Mouse (Mus musculus) embryonic facial prominence, embryonic 10.5 days (tissue): ENCODE data around the gene Bahcc1. TPM values are rescaled to one million over a fixed set of nuclear protein-coding genes. Genes with fewer than 3 reads are reported as not detected.

Experiments
- DNase-seq: peaks from one replicate; pipeline ENCODE4 v3.0.0-alpha.2; 2017; ENCODE audit warnings: low spot score
- H3K27ac ChIP-seq: fragments of 300-500 bp; sonication (generic); replicated peaks from 2 replicates; pipeline ENCODE4 v1.5.1; 2016; ENCODE audit warnings: mild to moderate bottlenecking
- H3K27me3 ChIP-seq: fragments of 300-500 bp; sonication (generic); replicated peaks from 2 replicates; pipeline ENCODE4 v1.6.1; 2016; ENCODE audit warnings: low read depth, mild to moderate bottlenecking; ENCODE audit not compliant: poor library complexity, severe bottlenecking
- H3K36me3 ChIP-seq: fragments of 300-500 bp; sonication (generic); replicated peaks from 2 replicates; pipeline ENCODE4 v1.6.1; 2016; ENCODE audit warnings: mild to moderate bottlenecking, moderate library complexity
- H3K4me1 ChIP-seq: fragments of 300-500 bp; sonication (generic); 2 replicates; pipeline ENCODE4 v1.6.1; 2016
- H3K4me3 ChIP-seq: fragments of 300-500 bp; sonication (generic); 2 replicates; pipeline ENCODE4 v1.5.1; 2016; ENCODE audit warnings: mild to moderate bottlenecking, moderate library complexity
- H3K9me3 ChIP-seq: fragments of 300-500 bp; sonication (generic); 2 replicates; pipeline ENCODE4 v1.6.1; 2016; ENCODE audit warnings: mild to moderate bottlenecking
- WGBS: fragments of 180-500 bp; shearing (Covaris S2); methylation state at CpG from one replicate; pipeline ENCODE4 v1.1.7; 2016; 5-methylcytosine and 5-hydroxymethylcytosine counted together
- polyA plus RNA-seq: library from polyadenylated mRNA; unstranded; fragments of >200 nt; fragmentation: Nextera tagmentation; extraction: Ambion mirVana; gene quantifications from 2 replicates; pipeline ENCODE4 v1.2.1, GENCODE M21; 2016

The Bahcc1 gene
- polyA plus RNA-seq, 1 experiment from 2014 or later, result 18.4 TPM

- Histone ChIP-seq H3K36me3 (peaks cover 12% of the 10 kb centered on the region), H3K4me3 (peak overlapping the region; percentile 85), H3K27me3 (no peaks in the 10 kb centered on the region), H3K9me3 (no peaks in the 10 kb centered on the region), H3K27ac (peak overlapping the region; percentile 100), H3K4me1 (peaks cover 58% of the 10 kb centered on the region)
- peak; percentile 87 for DNase-seq
- WGBS, result under 1% methylated on average over 40 of the region's 40 CpGs
Observed at GRCm38 (mm10) chr11:120235385-120236113, 2.8 kb downstream of the Bahcc1 start.

DNA sequence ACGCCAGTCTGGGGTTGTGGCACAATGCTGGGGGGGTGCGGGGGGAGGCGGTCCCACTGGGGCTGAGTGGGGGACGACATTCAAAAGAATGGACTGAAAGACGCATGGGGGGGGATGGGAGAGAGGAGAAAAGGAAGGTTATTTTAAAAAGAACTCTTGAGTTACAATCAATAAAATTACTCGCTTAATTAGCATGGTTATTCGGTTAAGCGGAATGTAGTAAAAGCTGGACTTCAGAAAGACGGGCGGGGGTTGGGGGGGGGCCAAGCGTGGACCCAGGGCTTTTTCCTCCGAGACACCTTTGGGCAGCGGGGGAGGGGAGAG, 3.3 kb downstream of the Bahcc1 start:
- Histone ChIP-seq H3K27me3 (no peaks in the 10 kb centered on the region), H3K9me3 (no peaks in the 10 kb centered on the region), H3K36me3 (peaks cover 12% of the 10 kb centered on the region), H3K4me1 (peaks cover 59% of the 10 kb centered on the region), H3K27ac (peak overlapping the region; percentile 100), H3K4me3 (peak overlapping the region; percentile 85)
- under 1% methylated on average over 13 of the region's 13 CpGs for WGBS
- no peak for DNase-seq

GRCm38 (mm10) chr11:120236438-120237165, 3.9 kb downstream of the Bahcc1 start:
- peak overlapping the region; percentile 100 for H3K27ac ChIP-seq
- peaks cover 12% of the 10 kb centered on the region for H3K36me3 ChIP-seq
- H3K27me3 ChIP-seq, result no peaks in the 10 kb centered on the region
- H3K4me3 ChIP-seq, result peak overlapping the region; percentile 85
- peak; percentile 82 for DNase-seq
- H3K9me3 ChIP-seq, result no peaks in the 10 kb centered on the region
- peaks cover 62% of the 10 kb centered on the region for H3K4me1 ChIP-seq
- WGBS, result under 1% methylated on average over 96 of the region's 96 CpGs

DNA sequence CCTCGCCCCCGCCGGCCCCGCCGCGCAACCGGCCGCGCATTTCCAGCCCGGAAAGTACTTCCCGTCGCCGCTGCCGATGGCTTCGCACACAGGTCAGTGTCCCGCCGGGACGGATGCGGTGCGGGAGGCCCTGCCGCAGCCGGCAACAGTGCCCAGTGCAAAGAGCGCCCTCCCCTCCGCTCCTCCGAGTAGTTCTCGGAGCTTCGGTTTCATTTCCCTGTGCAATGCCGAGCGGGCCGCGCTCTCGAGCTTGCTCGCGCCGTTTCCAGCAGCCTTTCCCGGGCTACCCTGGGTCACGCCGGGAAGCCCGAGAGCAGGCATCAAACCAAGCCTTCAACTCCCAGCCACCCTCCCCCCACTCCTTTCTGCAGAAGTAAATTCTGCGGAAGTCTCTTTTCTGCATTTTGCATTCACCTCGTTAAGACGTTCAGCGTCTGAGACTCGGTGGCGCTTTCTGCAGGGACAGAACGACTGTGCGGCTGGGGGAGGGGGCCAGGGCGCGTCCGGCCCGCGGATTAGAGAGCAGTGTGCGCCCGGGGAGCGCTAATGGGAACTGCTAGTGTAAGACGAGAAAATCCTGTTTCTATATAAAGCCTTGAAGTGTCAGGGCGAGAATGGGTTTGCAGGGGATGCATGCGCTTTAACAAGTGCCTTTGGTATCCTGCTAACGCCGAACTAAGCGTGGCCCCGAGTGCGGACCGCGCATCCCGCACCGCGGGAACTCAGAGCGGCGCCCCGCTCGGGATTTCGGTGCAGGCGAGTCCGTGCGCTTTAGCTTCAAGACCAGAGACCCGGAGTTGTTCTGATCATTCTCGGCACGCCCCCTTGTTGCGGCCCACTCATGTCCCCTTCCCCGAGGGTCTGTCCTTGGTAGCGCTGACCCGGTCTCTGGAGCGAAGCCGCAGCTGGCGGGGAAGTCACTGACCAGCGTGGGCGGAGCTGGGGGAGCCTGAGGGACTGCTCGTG, 4.7 kb downstream of the Bahcc1 start:
- H3K36me3 ChIP-seq, result peaks cover 12% of the 10 kb centered on the region
- no peaks in the 10 kb centered on the region for H3K9me3 ChIP-seq
- H3K4me3 ChIP-seq, result peak overlapping the region; percentile 85
- no peaks in the 10 kb centered on the region for H3K27me3 ChIP-seq
- H3K4me1 ChIP-seq, result peaks cover 62% of the 10 kb centered on the region
- under 1% methylated on average over 89 of the region's 89 CpGs for WGBS
- H3K27ac ChIP-seq, result peak overlapping the region; percentile 100
- peak; percentile 75 for DNase-seq

DNA sequence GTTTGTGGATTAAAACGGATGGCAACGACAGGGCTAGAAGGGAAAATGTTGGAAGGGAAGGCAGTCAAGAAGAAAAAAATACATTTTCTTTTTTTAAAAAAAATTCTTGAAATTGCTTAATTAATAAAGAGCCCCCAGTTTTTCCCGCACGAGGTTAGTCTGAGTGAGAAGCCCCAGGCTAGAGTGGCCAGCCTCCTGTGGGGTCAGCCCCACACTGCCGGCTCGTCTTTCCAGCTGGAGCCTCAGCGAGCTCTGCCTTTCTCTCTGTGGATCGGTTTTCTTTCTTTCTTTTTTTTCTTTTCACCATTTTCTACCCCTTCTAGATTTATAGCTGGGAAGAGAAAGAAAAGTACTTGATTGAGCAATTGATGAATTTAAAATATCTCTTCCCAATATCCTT, 5.6 kb downstream of the Bahcc1 start:
- no peaks in the 10 kb centered on the region for H3K27me3 ChIP-seq
- H3K36me3 ChIP-seq, result peaks cover 12% of the 10 kb centered on the region
- H3K4me1 ChIP-seq, result peaks cover 68% of the 10 kb centered on the region
- no peaks in the 10 kb centered on the region for H3K9me3 ChIP-seq
- DNase-seq, result peak; percentile 50
- under 1% methylated on average over 8 of the region's 8 CpGs for WGBS
- peak overlapping the region; percentile 100 for H3K27ac ChIP-seq
- H3K4me3 ChIP-seq, result peak overlapping the region; percentile 85

DNA sequence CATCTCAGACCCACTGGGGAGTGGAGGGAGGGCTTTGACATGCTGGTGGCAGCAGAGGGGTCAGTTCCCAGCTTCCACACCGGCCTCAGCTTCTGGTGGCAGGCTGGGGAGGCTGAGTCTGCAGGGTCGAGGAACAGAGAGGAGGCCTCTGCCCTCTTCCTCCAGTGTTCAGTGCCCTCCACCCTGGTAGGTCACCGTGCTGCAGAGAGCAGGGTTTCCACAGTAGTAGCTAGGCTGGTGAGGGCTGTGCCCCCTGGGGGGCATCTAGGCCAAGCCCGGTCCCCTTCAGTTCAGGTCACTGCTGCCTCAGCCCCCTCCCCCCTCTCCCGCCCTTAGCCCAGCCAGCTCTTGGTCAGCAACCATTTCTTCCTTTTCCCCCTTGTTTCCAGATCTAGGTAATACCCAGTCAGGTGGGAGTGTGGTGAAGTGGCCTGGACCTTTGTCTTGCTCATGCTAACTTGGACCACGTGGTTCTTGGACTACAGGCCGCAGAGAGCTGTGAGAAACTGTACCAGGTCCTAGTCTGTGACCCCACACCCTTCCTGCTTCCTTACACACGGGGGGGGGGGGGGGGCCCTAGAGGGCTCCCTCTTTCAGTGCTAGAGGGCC, 6.1 kb downstream of the Bahcc1 start:
- H3K27ac ChIP-seq, result peak overlapping the region; percentile 100
- DNase-seq, result peak; percentile 75
- H3K36me3 ChIP-seq, result peaks cover 17% of the 10 kb centered on the region
- H3K27me3 ChIP-seq, result no peaks in the 10 kb centered on the region
- no peaks in the 10 kb centered on the region for H3K9me3 ChIP-seq
- peak overlapping the region; percentile 85 for H3K4me3 ChIP-seq
- H3K4me1 ChIP-seq, result peaks cover 74% of the 10 kb centered on the region
- WGBS, result 2% methylated on average over 8 of the region's 8 CpGs

- WGBS, result 2% methylated on average over 11 of the region's 11 CpGs
- Histone ChIP-seq H3K9me3 (no peaks in the 10 kb centered on the region), H3K27me3 (no peaks in the 10 kb centered on the region), H3K4me1 (peaks cover 81% of the 10 kb centered on the region), H3K36me3 (peaks cover 24% of the 10 kb centered on the region), H3K27ac (peak overlapping the region; percentile 100), H3K4me3 (peak overlapping the region; percentile 85)
- peak; percentile 78 for DNase-seq
Observed at GRCm38 (mm10) chr11:120239581-120239991, 6.8 kb downstream of the Bahcc1 start.

- Histone ChIP-seq H3K9me3 (no peaks in the 10 kb centered on the region), H3K27ac (peak overlapping the region; percentile 100), H3K27me3 (no peaks in the 10 kb centered on the region), H3K4me3 (peak overlapping the region; percentile 85), H3K36me3 (peaks cover 30% of the 10 kb centered on the region), H3K4me1 (peaks cover 87% of the 10 kb centered on the region)
- DNase-seq, result peak; percentile 95
- under 1% methylated on average over 10 of the region's 10 CpGs for WGBS
Observed at GRCm38 (mm10) chr11:120240206-120240605, 7.5 kb downstream of the Bahcc1 start.

- peak; percentile 70 for DNase-seq
- Histone ChIP-seq H3K4me1 (peaks cover 92% of the 10 kb centered on the region), H3K27me3 (no peaks in the 10 kb centered on the region), H3K9me3 (no peaks in the 10 kb centered on the region), H3K4me3 (peak overlapping the region; percentile 85), H3K27ac (peak overlapping the region; percentile 100), H3K36me3 (peaks cover 38% of the 10 kb centered on the region)
- 15% methylated on average over 29 of the region's 29 CpGs for WGBS
Observed at GRCm38 (mm10) chr11:120240941-120241890, 8.5 kb downstream of the Bahcc1 start.

DNA sequence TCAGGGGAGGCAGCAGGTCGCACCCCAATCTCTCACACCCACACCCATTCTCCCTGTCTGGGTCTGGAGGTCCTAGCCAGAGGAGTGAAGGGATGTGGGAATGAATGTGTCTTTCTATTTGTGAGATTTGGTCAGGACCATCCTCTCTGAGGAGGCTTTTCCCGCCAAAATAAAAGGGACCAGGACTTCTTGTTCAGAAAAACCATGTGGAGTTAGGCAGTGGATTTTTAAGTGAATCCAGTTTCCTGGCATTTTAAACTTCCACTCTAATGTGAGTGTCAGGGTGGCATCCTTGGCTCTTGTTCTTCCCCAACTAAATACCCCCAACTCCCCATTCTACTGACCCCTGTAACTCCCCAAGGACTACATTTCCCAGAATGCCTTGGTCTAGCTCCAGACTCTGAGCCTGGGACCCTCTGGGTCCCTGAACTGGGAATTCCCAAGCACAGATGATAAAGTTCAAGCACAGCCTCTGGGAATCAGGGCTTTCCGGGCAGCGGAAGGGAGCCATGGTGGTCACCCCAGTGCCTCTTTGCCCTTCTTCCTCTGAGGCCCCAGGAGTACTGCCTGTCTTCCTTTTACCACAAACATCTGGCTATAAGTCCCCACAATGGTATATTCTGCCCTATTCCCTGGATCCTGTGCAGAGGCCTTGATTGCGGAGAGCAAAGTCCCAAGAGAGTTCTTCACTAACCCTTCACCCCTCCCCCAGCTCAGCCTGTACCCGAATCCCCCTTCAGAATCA, 9.4 kb downstream of the Bahcc1 start:
- H3K9me3 ChIP-seq, result no peaks in the 10 kb centered on the region
- peaks cover 98% of the 10 kb centered on the region for H3K4me1 ChIP-seq
- peaks cover 37% of the 10 kb centered on the region for H3K36me3 ChIP-seq
- H3K27me3 ChIP-seq, result no peaks in the 10 kb centered on the region
- no peak for DNase-seq
- H3K4me3 ChIP-seq, result peak overlapping the region; percentile 85
- WGBS, result 41% methylated on average over 6 of the region's 6 CpGs
- H3K27ac ChIP-seq, result peak overlapping the region; percentile 100
